Mouse (Mus musculus): ENCODE results near the gene Hnrnpc. TPM values are rescaled to one million over a fixed set of nuclear protein-coding genes. Genes with fewer than 3 reads are reported as not detected.
"Not testable (repeated sequence)": the region's sequence is repeated elsewhere in the genome, so short reads cannot be mapped to it uniquely, and the experiment has no call there.

Hnrnpc gene
- polyA plus RNA-seq, 2 experiments, result 478 to 526 TPM

GRCm38 (mm10) chr14:52059982-52060381 is 43.8 kb downstream of the Hnrnpc start:
- Histone ChIP-seq H3K4me1 (ENCODE audit: control insufficient read depth, insufficient read depth, low read length) (no peaks in the 10 kb centered on the region), H3K9ac (ENCODE audit: low read depth, low read length, severe bottlenecking) (no peak overlapping the region), H3K9me3 (ENCODE audit: control insufficient read depth, low read length) (no peaks in the 10 kb centered on the region), H3K27ac (replicated peaks; ENCODE audit: low read depth, low read length) (no peak overlapping the region), H3K27me3 (ENCODE audit: control insufficient read depth, insufficient read depth, low read length) (no peaks in the 10 kb centered on the region), H3K36me3 (ENCODE audit: control insufficient read depth, insufficient read depth, low read length) (no peaks in the 10 kb centered on the region), H3K4me2 (replicated peaks; ENCODE audit: low read depth, low read length, severe bottlenecking) (no peak overlapping the region), H3K4me3 (replicated peaks; ENCODE audit: low read length) (no peak overlapping the region)
- ATAC-seq (ENCODE audit: low FRiP score, low read depth), result no peak
- no peak for DNase-seq (ENCODE audit: low spot score)
- WGBS, result 60% methylated on average over 4 of the region's 4 CpGs
- no peak for TF ChIP-seq POLR2A (IDR thresholded peaks at IDR 0.05; ENCODE audit: borderline replicate concordance, extremely low read depth, insufficient read depth, insufficient read length)

GRCm38 (mm10) chr14:52052720-52053119 is 51.1 kb downstream of the Hnrnpc start:
- not testable (repeated sequence) for DNase-seq (ENCODE audit: low spot score); H3K27ac ChIP-seq (replicated peaks; ENCODE audit: low read depth, low read length)

GRCm38 (mm10) chr14:52045966-52046565 is 57.8 kb downstream of the Hnrnpc start:
- Histone ChIP-seq H3K4me1 (ENCODE audit: control insufficient read depth, insufficient read depth, low read length) (0 out of 2 replicates have a peak, but pooled peaks cover 3% of the 10 kb centered on the region), H3K4me2 (replicated peaks; ENCODE audit: low read depth, low read length, severe bottlenecking) (no peak overlapping the region), H3K27ac (replicated peaks; ENCODE audit: low read depth, low read length) (no peak overlapping the region), H3K4me3 (replicated peaks; ENCODE audit: low read length) (no peak overlapping the region), H3K36me3 (ENCODE audit: control insufficient read depth, insufficient read depth, low read length) (no peaks in the 10 kb centered on the region), H3K27me3 (ENCODE audit: control insufficient read depth, insufficient read depth, low read length) (no peaks in the 10 kb centered on the region), H3K9ac (ENCODE audit: low read depth, low read length, severe bottlenecking) (no peak overlapping the region), H3K9me3 (ENCODE audit: control insufficient read depth, low read length) (no peaks in the 10 kb centered on the region)
- ATAC-seq (ENCODE audit: low FRiP score, low read depth), result no peak
- no peak for TF ChIP-seq POLR2A (IDR thresholded peaks at IDR 0.05; ENCODE audit: borderline replicate concordance, extremely low read depth, insufficient read depth, insufficient read length)
- 83% methylated on average over 9 of the region's 9 CpGs for WGBS
- no peak for DNase-seq (ENCODE audit: low spot score)

More at GRCm38 (mm10) chr14:52052720-52053119, 51.1 kb downstream of the Hnrnpc start:
- H3K27me3 ChIP-seq (ENCODE audit: control insufficient read depth, insufficient read depth, low read length); H3K4me1 ChIP-seq (ENCODE audit: control insufficient read depth, insufficient read depth, low read length); ATAC-seq (ENCODE audit: low FRiP score, low read depth); H3K36me3 ChIP-seq (ENCODE audit: control insufficient read depth, insufficient read depth, low read length); H3K4me2 ChIP-seq (replicated peaks; ENCODE audit: low read depth, low read length, severe bottlenecking); H3K9ac ChIP-seq (ENCODE audit: low read depth, low read length, severe bottlenecking); H3K4me3 ChIP-seq (replicated peaks; ENCODE audit: low read length); H3K9me3 ChIP-seq (ENCODE audit: control insufficient read depth, low read length): not testable (repeated sequence)
- 81% methylated on average over 3 of the region's 3 CpGs for WGBS

GRCm38 (mm10) chr14:52044901-52045678 is 58.7 kb downstream of the Hnrnpc start:
- Histone ChIP-seq H3K27me3 (ENCODE audit: control insufficient read depth, insufficient read depth, low read length) (no peaks in the 10 kb centered on the region), H3K4me2 (replicated peaks; ENCODE audit: low read depth, low read length, severe bottlenecking) (no peak overlapping the region), H3K27ac (replicated peaks; ENCODE audit: low read depth, low read length) (no peak overlapping the region), H3K4me3 (replicated peaks; ENCODE audit: low read length) (no peak overlapping the region), H3K4me1 (ENCODE audit: control insufficient read depth, insufficient read depth, low read length) (0 out of 2 replicates have a peak, but pooled peaks cover 3% of the 10 kb centered on the region), H3K9ac (ENCODE audit: low read depth, low read length, severe bottlenecking) (no peak overlapping the region), H3K9me3 (ENCODE audit: control insufficient read depth, low read length) (no peaks in the 10 kb centered on the region), H3K36me3 (ENCODE audit: control insufficient read depth, insufficient read depth, low read length) (no peaks in the 10 kb centered on the region)
- DNase-seq (ENCODE audit: low spot score) (peak; percentile 42), ATAC-seq (ENCODE audit: low FRiP score, low read depth) (no peak)
- WGBS, result 8% methylated on average over 8 of the region's 8 CpGs
- TF ChIP-seq POLR2A (IDR thresholded peaks at IDR 0.05; ENCODE audit: borderline replicate concordance, extremely low read depth, insufficient read depth, insufficient read length), result no peak

GRCm38 (mm10) chr14:52043446-52043845 is 60.4 kb downstream of the Hnrnpc start:
- no peaks in the 10 kb centered on the region for H3K9me3 ChIP-seq (ENCODE audit: control insufficient read depth, low read length)
- H3K4me1 ChIP-seq (ENCODE audit: control insufficient read depth, insufficient read depth, low read length), result 0 out of 2 replicates have a peak, but pooled peaks cover 3% of the 10 kb centered on the region
- H3K4me2 ChIP-seq (replicated peaks; ENCODE audit: low read depth, low read length, severe bottlenecking), result no peak overlapping the region
- no peak overlapping the region for H3K27ac ChIP-seq (replicated peaks; ENCODE audit: low read depth, low read length)
- ATAC-seq (ENCODE audit: low FRiP score, low read depth) (no peak), DNase-seq (ENCODE audit: low spot score) (no peak)
- H3K9ac ChIP-seq (ENCODE audit: low read depth, low read length, severe bottlenecking), result no peak overlapping the region
- no peaks in the 10 kb centered on the region for H3K27me3 ChIP-seq (ENCODE audit: control insufficient read depth, insufficient read depth, low read length)
- no peak for TF ChIP-seq POLR2A (IDR thresholded peaks at IDR 0.05; ENCODE audit: borderline replicate concordance, extremely low read depth, insufficient read depth, insufficient read length)
- no peaks in the 10 kb centered on the region for H3K36me3 ChIP-seq (ENCODE audit: control insufficient read depth, insufficient read depth, low read length)
- 80% methylated on average over 6 of the region's 6 CpGs for WGBS
- H3K4me3 ChIP-seq (replicated peaks; ENCODE audit: low read length), result no peak overlapping the region

GRCm38 (mm10) chr14:52042359-52042758 is 61.5 kb downstream of the Hnrnpc start, which contains the start of gene Olfr221:
TSS of gene Olfr221 (minus strand) at chr14:52042459.
- H3K9ac ChIP-seq (ENCODE audit: low read depth, low read length, severe bottlenecking); DNase-seq (ENCODE audit: low spot score); H3K4me1 ChIP-seq (ENCODE audit: control insufficient read depth, insufficient read depth, low read length); H3K4me2 ChIP-seq (replicated peaks; ENCODE audit: low read depth, low read length, severe bottlenecking); ATAC-seq (ENCODE audit: low FRiP score, low read depth); H3K36me3 ChIP-seq (ENCODE audit: control insufficient read depth, insufficient read depth, low read length); H3K9me3 ChIP-seq (ENCODE audit: control insufficient read depth, low read length); H3K27me3 ChIP-seq (ENCODE audit: control insufficient read depth, insufficient read depth, low read length); H3K4me3 ChIP-seq (replicated peaks; ENCODE audit: low read length); H3K27ac ChIP-seq (replicated peaks; ENCODE audit: low read depth, low read length): not testable (repeated sequence)
- 48% methylated on average over 3 of the region's 3 CpGs for WGBS

All from limb, embryonic 14.5 days (tissue).